Mouse (Mus musculus): Measurements from ENCODE around the gene H6pd.

GRCm38 (mm10) chr4:149996440-149996839, 12.4 kb downstream of the H6pd start:
- TF ChIP-seq CTCF (conservative IDR thresholded peaks at IDR 0.05; ENCODE audit: low read length) (no peak), POU5F1 (IDR thresholded peaks at IDR 0.05; ENCODE audit: borderline replicate concordance, low read length) (no peak)

All from E14TG2a.4 (cell line).